Mouse (Mus musculus) midbrain, embryonic 14.5 days (tissue): Measurements from ENCODE around the gene Psrc1. TPM values are rescaled to one million over a fixed set of nuclear protein-coding genes. Genes with fewer than 3 reads are reported as not detected.

Experiments
- ATAC-seq: fragments of 200-750 bp; cut with Nextera tagmentation; 2 replicates; pipeline ENCODE4 v1.8.0; 2017; ENCODE audit warnings: moderate number of reproducible peaks, moderate library complexity; ENCODE audit not compliant: low FRiP score, low TSS enrichment
- DNase-seq: peaks from one replicate; pipeline ENCODE4 v3.0.0-alpha.2; 2015
- H3K27ac ChIP-seq: fragments of 300-500 bp; sonication (generic); replicated peaks from 2 replicates; pipeline ENCODE4 v1.5.1; 2014; ENCODE audit warnings: mild to moderate bottlenecking, low read depth, low read length, moderate library complexity
- H3K27me3 ChIP-seq: fragments of 300-500 bp; sonication (generic); 2 replicates; pipeline ENCODE4 v1.6.1; 2014; ENCODE audit warnings: low read length, control low read depth, mixed read lengths; ENCODE audit not compliant: control insufficient read depth, insufficient read depth
- H3K36me3 ChIP-seq: fragments of 300-500 bp; sonication (generic); 2 replicates; pipeline ENCODE4 v1.6.1; 2014; ENCODE audit warnings: low read length, control low read depth; ENCODE audit not compliant: control insufficient read depth, insufficient read depth
- H3K4me1 ChIP-seq: fragments of 300-500 bp; sonication (generic); 2 replicates; pipeline ENCODE4 v1.6.1; 2014; ENCODE audit warnings: mild to moderate bottlenecking, antibody characterized with exemption, low read length, control low read depth; ENCODE audit not compliant: control insufficient read depth, insufficient read depth
- H3K4me2 ChIP-seq: fragments of 300-500 bp; sonication (generic); 2 replicates; pipeline ENCODE4 v1.6.1; 2014; ENCODE audit warnings: mild to moderate bottlenecking, low read length, moderate library complexity
- H3K4me3 ChIP-seq: fragments of 300-500 bp; sonication (generic); replicated peaks from 2 replicates; pipeline ENCODE4 v1.5.1; 2014; ENCODE audit warnings: low read depth, low read length
- H3K9ac ChIP-seq: fragments of 300-500 bp; sonication (generic); replicated peaks from 2 replicates; pipeline ENCODE4 v1.6.1; 2014; ENCODE audit warnings: mild to moderate bottlenecking, low read length, moderate library complexity
- H3K9me3 ChIP-seq: fragments of 300-500 bp; sonication (generic); 2 replicates; pipeline ENCODE4 v1.6.1; 2016; ENCODE audit warnings: low read length, control low read depth, mixed read lengths; ENCODE audit not compliant: control insufficient read depth
- WGBS: fragments of 180-500 bp; shearing (Covaris S2); extraction: QIAGEN DNeasy Blood & Tissue Kit; methylation state at CpG from one replicate; pipeline ENCODE4 v1.1.7; 2014; 5-methylcytosine and 5-hydroxymethylcytosine counted together
- polyA plus RNA-seq: library from polyadenylated mRNA; unstranded; fragments of >200 nt; fragmentation: Nextera tagmentation; extraction: Ambion mirVana; gene quantifications from 2 replicates; pipeline ENCODE4 v1.2.1, GENCODE M21; 2014

The Psrc1 gene
- polyA plus RNA-seq, 1 experiment from 2014 or later, result 12.4 TPM

GRCm38 (mm10) chr3:108410359-108410714 lies 26.7 kb downstream of the Psrc1 start:
- DNase-seq (peak; percentile 65), ATAC-seq (peak; percentile 29; the same call in 1 of the 2 replicates)
- peak overlapping the region; percentile 78 for H3K4me2 ChIP-seq
- H3K36me3 ChIP-seq, result peaks cover 56% of the 10 kb centered on the region
- H3K9me3 ChIP-seq, result peaks cover 9% of the 10 kb centered on the region
- peaks cover 56% of the 10 kb centered on the region for H3K4me1 ChIP-seq
- H3K27me3 ChIP-seq, result no peaks in the 10 kb centered on the region
- peak overlapping the region; percentile 97 for H3K27ac ChIP-seq
- WGBS, result 4% methylated on average over 5 of the region's 5 CpGs
- peak overlapping the region; percentile 38 for H3K4me3 ChIP-seq
- peak overlapping the region; percentile 75 for H3K9ac ChIP-seq

- WGBS, result 7% methylated on average over 5 of the region's 5 CpGs
- Histone ChIP-seq H3K4me1 (peaks cover 51% of the 10 kb centered on the region), H3K27ac (peak overlapping the region; percentile 97), H3K4me2 (peak overlapping the region; percentile 78), H3K9me3 (peaks cover 9% of the 10 kb centered on the region), H3K27me3 (no peaks in the 10 kb centered on the region), H3K4me3 (peak overlapping the region; percentile 38), H3K9ac (peak overlapping the region; percentile 75), H3K36me3 (peaks cover 49% of the 10 kb centered on the region)
- peak; percentile 0; the same call in 1 of the 2 replicates for ATAC-seq
- DNase-seq, result no peak
Observed at GRCm38 (mm10) chr3:108411026-108411753, 27.6 kb downstream of the Psrc1 start.

GRCm38 (mm10) chr3:108411754-108412121 lies 28.1 kb downstream of the Psrc1 start:
- Histone ChIP-seq H3K36me3 (peaks cover 44% of the 10 kb centered on the region), H3K9ac (peak overlapping the region; percentile 75), H3K4me2 (peak overlapping the region; percentile 78), H3K4me3 (peak overlapping the region; percentile 38), H3K27ac (peak overlapping the region; percentile 97), H3K4me1 (peaks cover 49% of the 10 kb centered on the region), H3K27me3 (no peaks in the 10 kb centered on the region), H3K9me3 (peaks cover 9% of the 10 kb centered on the region)
- peak; percentile 68 for ATAC-seq
- peak; percentile 87 for DNase-seq
- 9% methylated on average over 8 of the region's 8 CpGs for whole genome bisulfite sequencing

- Histone ChIP-seq H3K9me3 (peaks cover 9% of the 10 kb centered on the region), H3K4me3 (peak overlapping the region; percentile 88), H3K27me3 (no peaks in the 10 kb centered on the region), H3K9ac (no peak overlapping the region), H3K36me3 (peaks cover 33% of the 10 kb centered on the region), H3K4me2 (peak overlapping the region; percentile 92), H3K27ac (no peak overlapping the region), H3K4me1 (peaks cover 49% of the 10 kb centered on the region)
- WGBS, result 96% methylated on average over 35 of the region's 35 CpGs
- ATAC-seq (no peak), DNase-seq (no peak)
Observed at GRCm38 (mm10) chr3:108413634-108414360, 30.2 kb downstream of the Psrc1 start.

GRCm38 (mm10) chr3:108414857-108415830 lies 31.5 kb downstream of the Psrc1 start, which contains the start of gene Celsr2:
Gene Celsr2 (minus strand): TSS chr3:108415552.
- Histone ChIP-seq H3K4me3 (peak within 1 kb of the TSS; percentile 88), H3K9ac (peak within 1 kb of the TSS; percentile 95), H3K36me3 (peaks cover 31% of the 10 kb centered on the region), H3K4me1 (peaks cover 40% of the 10 kb centered on the region), H3K27ac (peak within 1 kb of the TSS; percentile 92), H3K4me2 (peak within 1 kb of the TSS; percentile 92), H3K27me3 (no peaks in the 10 kb centered on the region), H3K9me3 (peaks cover 9% of the 10 kb centered on the region)
- ATAC-seq, result peak; percentile 22
- peak; percentile 78 for DNase-seq
- WGBS, result 3% methylated on average over 61 of the region's 67 CpGs

GRCm38 (mm10) chr3:108415831-108416223 lies 32.2 kb downstream of the Psrc1 start:
- Histone ChIP-seq H3K4me1 (peaks cover 34% of the 10 kb centered on the region), H3K9ac (peak overlapping the region; percentile 95), H3K9me3 (peaks cover 9% of the 10 kb centered on the region), H3K27ac (peak overlapping the region; percentile 92), H3K4me2 (peak overlapping the region; percentile 92), H3K4me3 (peak overlapping the region; percentile 88), H3K36me3 (peaks cover 31% of the 10 kb centered on the region), H3K27me3 (no peaks in the 10 kb centered on the region)
- peak; percentile 84 for ATAC-seq
- DNase-seq, result peak; percentile 97
- WGBS, result under 1% methylated on average over 45 of the region's 48 CpGs

GRCm38 (mm10) chr3:108423006-108423405 lies 39.4 kb downstream of the Psrc1 start:
- DNase-seq (no peak), ATAC-seq (no peak)
- H3K27me3 ChIP-seq, result no peaks in the 10 kb centered on the region
- no peak overlapping the region for H3K4me2 ChIP-seq
- peaks cover 33% of the 10 kb centered on the region for H3K36me3 ChIP-seq
- H3K9ac ChIP-seq, result no peak overlapping the region; the same call in 1 of the 2 replicates
- H3K27ac ChIP-seq, result no peak overlapping the region; the same call in 1 of the 2 replicates
- peaks cover 22% of the 10 kb centered on the region for H3K4me1 ChIP-seq
- H3K4me3 ChIP-seq, result no peak overlapping the region
- 31% methylated on average over 6 of the region's 6 CpGs for WGBS
- no peaks in the 10 kb centered on the region for H3K9me3 ChIP-seq
